Mouse (Mus musculus) heart, embryonic 13.5 days (tissue): ENCODE measurements around the gene Tmem109. TPM values are rescaled to one million over a fixed set of nuclear protein-coding genes. Genes with fewer than 3 reads are reported as not detected.
A peak's percentile ranks its signal among the peaks of the same experiment; 100 is the strongest.

Experiments used
- ATAC-seq: fragments of 200-750 bp; cut with Nextera tagmentation; 2 replicates; pipeline ENCODE4 v1.8.0; 2017; ENCODE audit warnings: moderate TSS enrichment; ENCODE audit not compliant: insufficient number of reproducible peaks, low FRiP score, low TSS enrichment; ENCODE audit errors: extremely low read depth
- H3K27ac ChIP-seq: fragments of 300-500 bp; sonication (generic); replicated peaks from 2 replicates; pipeline ENCODE4 v1.5.1; 2015; ENCODE audit warnings: moderate library complexity, mild to moderate bottlenecking, inconsistent platforms
- H3K27me3 ChIP-seq: fragments of 300-500 bp; sonication (generic); replicated peaks from 2 replicates; pipeline ENCODE4 v1.6.1; 2015; ENCODE audit warnings: mild to moderate bottlenecking, inconsistent platforms
- H3K36me3 ChIP-seq: fragments of 300-500 bp; sonication (generic); 2 replicates; pipeline ENCODE4 v1.6.1; 2015; ENCODE audit warnings: mild to moderate bottlenecking, inconsistent platforms
- H3K4me1 ChIP-seq: fragments of 300-500 bp; sonication (generic); 2 replicates; pipeline ENCODE4 v1.6.1; 2015; ENCODE audit warnings: inconsistent platforms
- H3K4me2 ChIP-seq: fragments of 300-500 bp; sonication (generic); 2 replicates; pipeline ENCODE4 v1.6.1; 2015; ENCODE audit warnings: inconsistent platforms, mild to moderate bottlenecking, moderate library complexity
- H3K4me3 ChIP-seq: fragments of 300-500 bp; sonication (generic); 2 replicates; pipeline ENCODE4 v1.5.1; 2015; ENCODE audit warnings: moderate library complexity, mild to moderate bottlenecking, inconsistent platforms
- H3K9ac ChIP-seq: fragments of 300-500 bp; sonication (generic); 2 replicates; pipeline ENCODE4 v1.6.1; 2015; ENCODE audit warnings: inconsistent platforms, mild to moderate bottlenecking, moderate library complexity
- H3K9me3 ChIP-seq: fragments of 300-500 bp; sonication (generic); 2 replicates; pipeline ENCODE4 v1.6.1; 2016; ENCODE audit warnings: inconsistent platforms
- WGBS: fragments of 180-500 bp; shearing (Covaris S2); methylation state at CpG from one replicate; pipeline ENCODE4 v1.1.7; 2015; ENCODE audit warnings: mixed read lengths; 5-methylcytosine and 5-hydroxymethylcytosine counted together
- polyA plus RNA-seq: library from polyadenylated mRNA; unstranded; fragments of >200 nt; fragmentation: Nextera tagmentation; extraction: Ambion mirVana; gene quantifications from 2 replicates; pipeline ENCODE4 v1.2.1, GENCODE M21; 2015

Gene Tmem109
- polyA plus RNA-seq, 1 experiment from 2014 or later: 84.7 TPM

DNA sequence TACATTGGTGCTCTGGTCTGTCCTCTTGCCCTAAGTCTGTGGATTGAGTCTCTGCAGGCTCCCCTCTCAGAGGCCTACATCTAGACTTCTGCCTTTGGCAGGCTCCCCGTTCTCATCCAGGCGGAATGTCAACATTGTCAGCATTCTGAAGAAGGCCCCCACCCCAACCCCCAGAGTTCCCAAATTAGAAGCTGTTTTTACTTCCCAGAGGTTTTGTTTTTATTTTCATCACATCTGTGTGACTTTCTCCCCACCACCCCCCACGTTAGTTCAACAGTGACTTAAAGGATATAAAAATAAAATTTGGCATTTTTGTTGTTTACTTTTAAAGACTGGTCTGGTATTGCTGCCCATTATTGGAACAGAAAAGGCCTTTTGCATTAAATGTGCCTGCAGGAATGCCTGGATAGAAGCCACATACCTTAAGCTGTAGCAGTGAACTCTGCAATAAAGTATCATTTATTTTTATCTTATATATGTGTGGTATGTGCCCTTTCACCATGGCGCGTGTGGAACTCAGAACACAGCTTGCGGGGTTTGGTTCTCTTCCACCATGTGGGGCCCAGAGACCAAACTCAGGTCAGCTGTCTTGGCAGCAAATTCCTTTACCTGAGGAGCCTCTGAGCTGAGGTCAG, 27.4 kb upstream of the Tmem109 start:
- Histone ChIP-seq H3K9ac (peak overlapping the region; percentile 51), H3K4me3 (no peak overlapping the region), H3K36me3 (peaks cover 36% of the 10 kb centered on the region), H3K27ac (peak overlapping the region; percentile 95), H3K4me1 (peaks cover 82% of the 10 kb centered on the region), H3K27me3 (no peaks in the 10 kb centered on the region), H3K9me3 (no peaks in the 10 kb centered on the region), H3K4me2 (peak overlapping the region; percentile 1; the same call in 1 of the 2 replicates)
- no peak; the same call in 1 of the 2 replicates for ATAC-seq
- WGBS: 30% methylated on average over 6 of the region's 6 CpGs

DNA sequence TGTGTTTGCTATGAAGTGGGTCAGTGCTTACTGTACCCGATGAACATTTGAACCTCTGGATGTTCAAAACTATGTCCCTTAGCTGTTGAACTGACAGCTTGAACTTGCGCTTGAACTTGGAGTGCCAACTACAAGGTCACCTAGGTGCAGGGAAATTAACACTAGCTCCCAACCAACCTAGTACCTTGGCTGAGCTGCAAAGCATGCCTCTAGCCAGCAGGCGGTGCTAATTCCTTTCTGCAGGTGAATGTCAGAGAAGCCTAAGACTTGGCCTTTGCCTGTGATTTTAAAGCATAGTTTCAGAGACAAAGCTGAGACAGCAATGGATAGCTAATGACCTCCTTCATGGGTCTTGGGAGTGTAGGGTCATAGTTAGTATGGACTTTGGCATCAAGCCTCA, 26.1 kb upstream of the Tmem109 start:
- ATAC-seq: no peak
- H3K4me2 ChIP-seq: no peak overlapping the region
- H3K36me3 ChIP-seq: peaks cover 49% of the 10 kb centered on the region
- H3K4me1 ChIP-seq: peaks cover 75% of the 10 kb centered on the region
- no peaks in the 10 kb centered on the region for H3K27me3 ChIP-seq
- no peak overlapping the region for H3K4me3 ChIP-seq
- no peaks in the 10 kb centered on the region for H3K9me3 ChIP-seq
- WGBS: 36% methylated on average over 3 of the region's 3 CpGs
- peak overlapping the region; percentile 95 for H3K27ac ChIP-seq
- no peak overlapping the region for H3K9ac ChIP-seq

DNA sequence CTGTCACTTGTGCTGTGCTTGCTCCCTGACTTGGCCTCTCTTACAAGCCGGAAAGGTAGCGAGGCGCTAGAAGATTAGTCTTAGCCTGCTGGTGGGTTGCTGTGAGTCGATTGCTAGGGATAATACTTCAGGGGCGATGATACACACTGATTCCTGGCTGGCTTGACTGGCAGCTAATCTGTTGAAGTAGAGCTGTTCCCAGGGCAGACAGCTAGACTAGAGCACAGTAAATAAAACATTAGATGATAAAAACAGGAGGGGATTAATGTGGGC, 23.9 kb upstream of the Tmem109 start:
- Histone ChIP-seq H3K4me2 (peak overlapping the region; percentile 38), H3K4me1 (peaks cover 64% of the 10 kb centered on the region)
- no peak for ATAC-seq

DNA sequence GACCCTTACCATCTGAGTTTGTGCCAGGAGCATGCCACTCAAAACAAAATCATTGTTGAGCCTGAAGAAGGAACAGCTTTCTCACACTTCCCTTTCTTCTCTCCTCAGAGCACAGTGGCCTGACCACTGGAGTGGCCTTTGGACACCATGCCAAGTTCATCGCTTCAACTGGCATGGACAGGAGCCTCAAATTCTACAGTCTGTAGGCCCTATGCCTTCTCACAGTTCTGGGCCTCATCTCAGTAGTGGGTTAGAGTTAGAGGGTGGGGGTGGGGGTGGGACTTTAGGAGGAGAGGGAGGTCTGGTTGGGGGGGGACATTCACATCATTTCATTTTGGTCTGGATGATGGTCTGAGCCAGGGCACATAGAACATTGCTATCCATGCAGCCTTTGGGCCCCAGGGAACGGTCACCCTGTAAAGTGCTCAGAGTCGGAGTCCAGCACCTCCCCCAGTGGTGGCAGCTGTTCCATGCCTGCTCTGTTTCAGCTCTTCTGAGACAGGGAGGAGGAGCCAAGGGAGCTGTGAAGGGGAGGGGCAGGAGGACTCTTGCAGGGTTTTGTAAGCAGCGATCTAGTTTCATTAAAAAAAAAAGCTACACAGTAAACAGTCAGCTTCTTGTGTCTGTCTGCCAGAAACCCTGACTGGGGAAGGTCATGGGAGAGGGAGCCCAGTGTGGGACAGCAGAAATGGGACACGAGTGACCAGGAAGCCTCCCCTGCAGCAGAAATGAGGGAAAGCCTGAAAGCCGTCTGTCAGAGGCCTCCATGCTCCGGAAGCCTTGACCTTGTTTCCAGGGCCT, 23.3 kb upstream of the Tmem109 start:
- WGBS: 31% methylated on average over 7 of the region's 7 CpGs
- Histone ChIP-seq H3K9ac (peak overlapping the region; percentile 69), H3K9me3 (no peaks in the 10 kb centered on the region), H3K4me1 (peaks cover 64% of the 10 kb centered on the region), H3K27ac (peak overlapping the region; percentile 95), H3K4me3 (no peak overlapping the region), H3K27me3 (no peaks in the 10 kb centered on the region), H3K4me2 (peak overlapping the region; percentile 38), H3K36me3 (peaks cover 77% of the 10 kb centered on the region)
- peak; percentile 38; the same call in 1 of the 2 replicates for ATAC-seq

More for the DNA sequence above, 23.9 kb upstream of the Tmem109 start:
- Histone ChIP-seq H3K9me3 (no peaks in the 10 kb centered on the region), H3K9ac (peak overlapping the region; percentile 69), H3K36me3 (peaks cover 71% of the 10 kb centered on the region), H3K27me3 (no peaks in the 10 kb centered on the region), H3K4me3 (no peak overlapping the region), H3K27ac (peak overlapping the region; percentile 95)
- 32% methylated on average over 5 of the region's 5 CpGs for WGBS

DNA sequence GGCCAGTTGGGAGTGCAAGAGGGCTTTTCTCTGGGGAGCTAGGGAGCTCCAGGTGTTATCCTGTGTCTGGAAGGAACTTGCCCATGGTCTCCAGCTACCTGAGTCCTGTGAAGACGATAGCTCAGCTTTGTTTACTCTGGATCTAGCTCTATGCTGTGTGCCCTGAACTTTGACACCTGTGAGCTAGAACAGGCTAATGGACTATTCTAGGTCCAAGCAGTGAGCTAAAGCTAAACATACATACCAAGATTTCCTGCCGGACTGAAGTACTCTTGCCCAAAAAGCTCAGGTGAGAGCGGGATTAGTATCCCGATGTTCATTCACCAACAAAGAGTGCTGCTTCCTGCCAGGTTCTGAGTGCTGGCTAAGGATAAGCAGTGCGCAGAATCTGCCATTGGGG, 22.7 kb upstream of the Tmem109 start:
- no peak for ATAC-seq
- peak overlapping the region; percentile 54 for H3K9ac ChIP-seq

DNA sequence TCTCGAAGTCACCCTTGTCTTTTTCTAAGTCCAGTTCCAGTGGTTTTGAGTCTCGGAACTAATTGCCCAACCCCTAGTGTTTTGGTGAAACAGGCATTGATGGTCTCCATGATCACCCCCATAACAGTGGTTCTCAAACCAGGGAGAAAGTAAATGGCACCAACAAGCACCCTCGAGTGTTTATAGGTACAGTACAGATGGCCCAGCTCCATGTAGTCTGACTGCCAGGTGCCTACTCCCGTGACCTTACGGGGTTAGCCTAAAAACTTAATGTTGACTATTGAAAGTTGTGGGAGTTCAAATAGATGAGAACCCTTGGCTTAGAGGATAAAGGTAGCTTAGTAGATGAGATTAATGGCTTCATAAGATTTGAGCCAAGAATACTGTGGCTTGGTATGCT, 19.2 kb upstream of the Tmem109 start:
- Histone ChIP-seq H3K9me3 (no peaks in the 10 kb centered on the region), H3K4me1 (peaks cover 47% of the 10 kb centered on the region), H3K27me3 (no peaks in the 10 kb centered on the region), H3K4me2 (no peak overlapping the region), H3K9ac (no peak overlapping the region), H3K27ac (no peak overlapping the region), H3K4me3 (no peak overlapping the region), H3K36me3 (peaks cover 87% of the 10 kb centered on the region)
- ATAC-seq: no peak
- 94% methylated on average over 5 of the region's 5 CpGs for WGBS

More for the DNA sequence above, 22.7 kb upstream of the Tmem109 start:
- Histone ChIP-seq H3K9me3 (no peaks in the 10 kb centered on the region), H3K4me1 (peaks cover 60% of the 10 kb centered on the region), H3K27me3 (no peaks in the 10 kb centered on the region), H3K4me2 (no peak overlapping the region), H3K27ac (peak overlapping the region; percentile 95), H3K36me3 (peaks cover 83% of the 10 kb centered on the region), H3K4me3 (no peak overlapping the region)
- WGBS: 80% methylated on average over 5 of the region's 5 CpGs

DNA sequence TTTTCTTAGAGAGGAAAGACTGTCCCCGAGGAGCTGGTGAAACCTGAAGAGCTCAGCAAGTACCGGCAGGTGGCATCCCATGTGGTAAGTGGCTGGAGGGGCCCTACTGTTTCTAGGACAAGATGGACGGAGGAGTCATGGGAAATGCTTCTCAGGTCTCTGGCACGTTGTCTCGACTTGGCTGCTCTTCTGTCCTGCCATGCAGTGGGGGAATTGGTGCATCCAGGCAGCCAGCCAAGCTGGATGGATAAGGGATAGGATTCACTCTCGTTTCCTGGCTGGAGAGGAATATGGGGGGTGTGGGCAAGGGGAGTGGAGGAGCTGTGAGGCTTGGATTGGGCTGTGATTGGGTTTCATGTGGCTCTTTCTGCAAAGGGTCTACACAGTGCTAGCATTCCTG, 18.5 kb upstream of the Tmem109 start:
- Histone ChIP-seq H3K4me3 (no peak overlapping the region), H3K27me3 (no peaks in the 10 kb centered on the region), H3K4me1 (peaks cover 42% of the 10 kb centered on the region), H3K9ac (no peak overlapping the region), H3K36me3 (peaks cover 80% of the 10 kb centered on the region), H3K27ac (no peak overlapping the region), H3K4me2 (no peak overlapping the region), H3K9me3 (no peaks in the 10 kb centered on the region)
- no peak for ATAC-seq
- WGBS: 64% methylated on average over 6 of the region's 6 CpGs

DNA sequence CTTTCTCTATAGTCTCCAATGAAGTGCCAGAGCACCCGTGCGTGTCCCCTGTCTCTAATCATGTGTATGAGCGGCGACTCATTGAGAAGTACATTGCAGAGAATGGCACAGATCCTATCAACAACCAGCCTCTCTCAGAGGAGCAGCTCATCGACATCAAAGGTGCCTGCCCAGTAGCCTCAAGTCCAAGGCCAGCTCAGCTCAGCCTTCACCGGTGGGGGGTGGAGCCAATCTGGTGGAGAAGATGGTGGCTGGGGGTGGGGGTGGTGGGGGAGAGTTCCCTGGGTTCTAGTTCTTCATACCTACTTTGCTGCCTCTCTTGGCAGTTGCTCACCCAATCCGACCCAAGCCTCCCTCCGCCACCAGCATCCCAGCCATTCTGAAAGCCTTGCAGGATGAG, 15.7 kb upstream of the Tmem109 start:
- peak overlapping the region; percentile 57; the same call in 1 of the 2 replicates for H3K27ac ChIP-seq
- peak overlapping the region; percentile 76 for H3K4me2 ChIP-seq
- peaks cover 52% of the 10 kb centered on the region for H3K36me3 ChIP-seq
- ATAC-seq: no peak
- no peaks in the 10 kb centered on the region for H3K27me3 ChIP-seq
- H3K4me3 ChIP-seq: peak overlapping the region; percentile 94; the same call in 1 of the 2 replicates
- H3K9ac ChIP-seq: peak overlapping the region; percentile 96
- 71% methylated on average over 8 of the region's 8 CpGs for WGBS
- H3K9me3 ChIP-seq: no peaks in the 10 kb centered on the region
- H3K4me1 ChIP-seq: peaks cover 34% of the 10 kb centered on the region

DNA sequence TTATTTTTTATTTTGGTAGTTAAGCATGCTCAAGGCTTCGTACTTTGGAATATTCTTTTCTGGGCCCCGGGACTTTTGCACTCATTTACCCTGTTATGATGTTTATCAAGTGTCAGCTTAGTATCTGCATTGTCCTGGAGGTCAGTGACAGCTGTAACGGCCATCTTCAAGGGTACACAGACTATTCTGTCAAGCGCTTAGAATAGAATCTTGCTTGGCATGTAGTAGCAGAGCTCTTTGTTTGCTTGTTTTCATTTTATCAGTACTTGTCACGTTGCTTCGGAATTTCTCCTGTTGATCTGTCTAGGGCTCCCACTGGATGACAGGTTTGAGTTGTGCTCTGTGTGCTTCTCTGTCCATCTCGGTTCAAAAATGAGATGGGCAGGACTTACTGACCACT, 15.0 kb upstream of the Tmem109 start:
- Histone ChIP-seq H3K4me1 (peaks cover 34% of the 10 kb centered on the region), H3K27me3 (no peaks in the 10 kb centered on the region), H3K36me3 (peaks cover 46% of the 10 kb centered on the region), H3K9me3 (no peaks in the 10 kb centered on the region), H3K27ac (peak overlapping the region; percentile 57), H3K4me3 (peak overlapping the region; percentile 94), H3K9ac (peak overlapping the region; percentile 96), H3K4me2 (peak overlapping the region; percentile 76)
- 40% methylated on average over 7 of the region's 7 CpGs for WGBS
- no peak for ATAC-seq

DNA sequence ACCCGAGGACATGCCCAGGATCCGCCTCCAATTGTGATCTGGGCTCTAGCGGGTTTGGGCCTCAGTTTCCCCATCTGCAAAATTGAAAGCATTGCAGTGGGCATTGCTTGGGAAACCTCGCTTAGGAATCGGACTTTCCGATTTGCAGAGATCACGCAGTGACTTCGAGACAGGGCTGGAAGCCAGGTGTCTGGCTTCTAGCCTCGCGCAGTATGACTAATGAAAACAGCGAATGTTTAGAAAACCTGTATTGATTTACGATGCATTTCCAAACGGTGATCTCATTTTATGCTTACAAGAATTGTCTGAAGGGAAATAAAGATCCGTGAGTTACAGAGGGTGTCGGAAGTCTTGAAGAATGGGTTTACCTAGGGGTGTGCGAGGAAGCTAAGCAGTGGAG, 13.9 kb upstream of the Tmem109 start:
- H3K9me3 ChIP-seq: no peaks in the 10 kb centered on the region
- peak overlapping the region; percentile 96 for H3K27ac ChIP-seq
- 2% methylated on average over 16 of the region's 16 CpGs for WGBS
- no peaks in the 10 kb centered on the region for H3K27me3 ChIP-seq
- peak overlapping the region; percentile 94 for H3K4me3 ChIP-seq
- peaks cover 34% of the 10 kb centered on the region for H3K36me3 ChIP-seq
- peak overlapping the region; percentile 96 for H3K9ac ChIP-seq
- H3K4me1 ChIP-seq: peaks cover 35% of the 10 kb centered on the region
- peak overlapping the region; percentile 76 for H3K4me2 ChIP-seq
- no peak for ATAC-seq

DNA sequence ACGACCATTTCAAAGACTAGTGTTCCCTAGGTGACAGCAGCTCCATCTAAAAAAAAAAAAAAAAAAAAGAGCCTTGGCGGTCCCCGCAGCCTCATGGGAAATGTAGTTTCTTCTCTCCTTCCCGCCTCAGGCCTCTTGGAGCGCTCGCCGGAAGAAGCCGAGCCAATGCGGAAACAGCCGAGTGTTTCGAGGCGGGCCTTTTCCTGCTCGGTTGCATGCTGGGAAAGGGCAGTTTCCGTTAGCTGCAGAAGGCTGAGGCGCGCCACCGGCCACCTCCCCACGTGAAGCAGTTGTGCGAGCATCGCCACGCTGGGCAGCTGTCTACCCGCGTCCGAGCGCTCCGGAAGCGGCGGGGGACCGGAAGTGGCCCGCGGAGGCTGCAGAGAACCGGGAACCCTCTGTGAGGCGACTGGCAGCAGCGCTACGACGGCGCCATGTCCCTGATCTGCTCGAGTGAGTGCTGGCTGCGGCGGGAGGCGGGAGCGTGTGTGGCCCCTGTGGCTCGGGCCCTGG, 13.3 kb upstream of the Tmem109 start, which contains the start of gene Prpf19:
TSS of gene Prpf19 (plus strand) at position 216 of the 513 bp plus-strand sequence.
- H3K27me3 ChIP-seq: no peaks in the 10 kb centered on the region
- peaks cover 32% of the 10 kb centered on the region for H3K4me1 ChIP-seq
- ATAC-seq: peak; percentile 92
- H3K9ac ChIP-seq: peak within 1 kb of the TSS; percentile 96
- H3K9me3 ChIP-seq: no peaks in the 10 kb centered on the region
- peak within 1 kb of the TSS; percentile 96 for H3K27ac ChIP-seq
- peak within 1 kb of the TSS; percentile 76 for H3K4me2 ChIP-seq
- peaks cover 28% of the 10 kb centered on the region for H3K36me3 ChIP-seq
- WGBS: under 1% methylated on average over 43 of the region's 43 CpGs
- H3K4me3 ChIP-seq: peak within 1 kb of the TSS; percentile 94
